Mouse (Mus musculus): ENCODE measurements around the gene Atp6v0e. TPM values are rescaled to one million over a fixed set of nuclear protein-coding genes. Genes with fewer than 3 reads are reported as not detected.

Atp6v0e gene
- polyA plus RNA-seq, 1 experiment from 2014 or later = 123 TPM

GRCm38 (mm10) chr17:26634539-26634938 is 28.5 kb upstream of the Atp6v0e start:
- 88% methylated on average over 7 of the region's 7 CpGs for WGBS
- no peaks in the 10 kb centered on the region for H3K4me1 ChIP-seq (replicated peaks; ENCODE audit: control insufficient read depth, insufficient read depth, low read length)
- H3K4me2 ChIP-seq (replicated peaks; ENCODE audit: low read depth, low read length) = no peak overlapping the region
- no peaks in the 10 kb centered on the region for H3K9me3 ChIP-seq (ENCODE audit: control insufficient read depth, low read length)
- H3K27ac ChIP-seq (ENCODE audit: low read depth, low read length) = no peak overlapping the region
- no peak overlapping the region for H3K9ac ChIP-seq (ENCODE audit: low read depth, low read length)
- DNase-seq (ENCODE audit: low spot score) (no peak), ATAC-seq (ENCODE audit: low FRiP score) (no peak)
- H3K36me3 ChIP-seq (ENCODE audit: control insufficient read depth, insufficient read depth, low read length) = 0 out of 2 replicates have a peak, but pooled peaks cover 4% of the 10 kb centered on the region
- no peak overlapping the region for H3K4me3 ChIP-seq (ENCODE audit: low read depth, low read length)
- H3K27me3 ChIP-seq (ENCODE audit: control insufficient read depth, insufficient read depth, low read length) = no peaks in the 10 kb centered on the region

- WGBS = 89% methylated on average over 7 of the region's 7 CpGs
- Histone ChIP-seq H3K4me1 (replicated peaks; ENCODE audit: control insufficient read depth, insufficient read depth, low read length) (no peaks in the 10 kb centered on the region), H3K27ac (ENCODE audit: low read depth, low read length) (no peak overlapping the region), H3K9me3 (ENCODE audit: control insufficient read depth, low read length) (no peaks in the 10 kb centered on the region), H3K9ac (ENCODE audit: low read depth, low read length) (no peak overlapping the region), H3K27me3 (ENCODE audit: control insufficient read depth, insufficient read depth, low read length) (no peaks in the 10 kb centered on the region), H3K36me3 (ENCODE audit: control insufficient read depth, insufficient read depth, low read length) (no peaks in the 10 kb centered on the region), H3K4me3 (ENCODE audit: low read depth, low read length) (no peak overlapping the region), H3K4me2 (replicated peaks; ENCODE audit: low read depth, low read length) (no peak overlapping the region)
- no peak for DNase-seq (ENCODE audit: low spot score)
- ATAC-seq (ENCODE audit: low FRiP score) = no peak
These were observed 27.1 kb upstream of the Atp6v0e start for GRCm38 (mm10) chr17:26635951-26636350.

- WGBS = 68% methylated on average over 4 of the region's 4 CpGs
- Histone ChIP-seq H3K36me3 (ENCODE audit: control insufficient read depth, insufficient read depth, low read length) (peaks cover 8% of the 10 kb centered on the region), H3K4me2 (replicated peaks; ENCODE audit: low read depth, low read length) (no peak overlapping the region), H3K4me3 (ENCODE audit: low read depth, low read length) (no peak overlapping the region), H3K9ac (ENCODE audit: low read depth, low read length) (no peak overlapping the region), H3K27me3 (ENCODE audit: control insufficient read depth, insufficient read depth, low read length) (no peaks in the 10 kb centered on the region), H3K4me1 (replicated peaks; ENCODE audit: control insufficient read depth, insufficient read depth, low read length) (no peaks in the 10 kb centered on the region), H3K9me3 (ENCODE audit: control insufficient read depth, low read length) (no peaks in the 10 kb centered on the region), H3K27ac (ENCODE audit: low read depth, low read length) (no peak overlapping the region)
- ATAC-seq (ENCODE audit: low FRiP score) (no peak), DNase-seq (ENCODE audit: low spot score) (no peak)
These were observed 25.2 kb upstream of the Atp6v0e start for GRCm38 (mm10) chr17:26637851-26638250.

- no peak overlapping the region for H3K27ac ChIP-seq (ENCODE audit: low read depth, low read length)
- 39% methylated on average over 7 of the region's 7 CpGs for WGBS
- ATAC-seq (ENCODE audit: low FRiP score) (no peak), DNase-seq (ENCODE audit: low spot score) (peak; percentile 81)
- no peaks in the 10 kb centered on the region for H3K27me3 ChIP-seq (ENCODE audit: control insufficient read depth, insufficient read depth, low read length)
- 0 out of 2 replicates have a peak overlapping the region, but pooled peaks have one; percentile 4 for H3K4me3 ChIP-seq (ENCODE audit: low read depth, low read length)
- H3K4me1 ChIP-seq (replicated peaks; ENCODE audit: control insufficient read depth, insufficient read depth, low read length) = no peaks in the 10 kb centered on the region
- no peak overlapping the region for H3K9ac ChIP-seq (ENCODE audit: low read depth, low read length)
- H3K9me3 ChIP-seq (ENCODE audit: control insufficient read depth, low read length) = no peaks in the 10 kb centered on the region
- peaks cover 11% of the 10 kb centered on the region for H3K36me3 ChIP-seq (ENCODE audit: control insufficient read depth, insufficient read depth, low read length)
- no peak overlapping the region for H3K4me2 ChIP-seq (replicated peaks; ENCODE audit: low read depth, low read length)
These were observed 24.4 kb upstream of the Atp6v0e start for GRCm38 (mm10) chr17:26638655-26639054.

- no peak for ATAC-seq (ENCODE audit: low FRiP score)
These were observed 23.2 kb upstream of the Atp6v0e start for GRCm38 (mm10) chr17:26639791-26640190.

GRCm38 (mm10) chr17:26640286-26640740 is 22.7 kb upstream of the Atp6v0e start:
- Histone ChIP-seq H3K4me1 (replicated peaks; ENCODE audit: control insufficient read depth, insufficient read depth, low read length) (0 out of 2 replicates have a peak, but pooled peaks cover 5% of the 10 kb centered on the region), H3K27me3 (ENCODE audit: control insufficient read depth, insufficient read depth, low read length) (no peaks in the 10 kb centered on the region), H3K27ac (ENCODE audit: low read depth, low read length) (no peak overlapping the region), H3K4me2 (replicated peaks; ENCODE audit: low read depth, low read length) (no peak overlapping the region), H3K9me3 (ENCODE audit: control insufficient read depth, low read length) (no peaks in the 10 kb centered on the region), H3K36me3 (ENCODE audit: control insufficient read depth, insufficient read depth, low read length) (peaks cover 14% of the 10 kb centered on the region), H3K4me3 (ENCODE audit: low read depth, low read length) (no peak overlapping the region), H3K9ac (ENCODE audit: low read depth, low read length) (no peak overlapping the region)
- DNase-seq (ENCODE audit: low spot score) = no peak
- WGBS = 90% methylated on average over 3 of the region's 3 CpGs
- ATAC-seq (ENCODE audit: low FRiP score) = no peak

More at GRCm38 (mm10) chr17:26639791-26640190, 23.2 kb upstream of the Atp6v0e start:
- Histone ChIP-seq H3K9me3 (ENCODE audit: control insufficient read depth, low read length) (no peaks in the 10 kb centered on the region), H3K4me2 (replicated peaks; ENCODE audit: low read depth, low read length) (no peak overlapping the region), H3K4me3 (ENCODE audit: low read depth, low read length) (no peak overlapping the region), H3K4me1 (replicated peaks; ENCODE audit: control insufficient read depth, insufficient read depth, low read length) (0 out of 2 replicates have a peak, but pooled peaks cover 5% of the 10 kb centered on the region), H3K9ac (ENCODE audit: low read depth, low read length) (no peak overlapping the region), H3K27me3 (ENCODE audit: control insufficient read depth, insufficient read depth, low read length) (no peaks in the 10 kb centered on the region), H3K36me3 (ENCODE audit: control insufficient read depth, insufficient read depth, low read length) (peaks cover 14% of the 10 kb centered on the region), H3K27ac (ENCODE audit: low read depth, low read length) (no peak overlapping the region)
- DNase-seq (ENCODE audit: low spot score) = no peak
- WGBS = 81% methylated on average over 2 of the region's 2 CpGs

- Histone ChIP-seq H3K4me2 (replicated peaks; ENCODE audit: low read depth, low read length) (no peak overlapping the region), H3K27ac (ENCODE audit: low read depth, low read length) (0 out of 2 replicates have a peak overlapping the region, but pooled peaks have one; percentile 20), H3K9me3 (ENCODE audit: control insufficient read depth, low read length) (no peaks in the 10 kb centered on the region), H3K4me3 (ENCODE audit: low read depth, low read length) (no peak overlapping the region), H3K9ac (ENCODE audit: low read depth, low read length) (no peak overlapping the region), H3K4me1 (replicated peaks; ENCODE audit: control insufficient read depth, insufficient read depth, low read length) (0 out of 2 replicates have a peak, but pooled peaks cover 5% of the 10 kb centered on the region), H3K27me3 (ENCODE audit: control insufficient read depth, insufficient read depth, low read length) (no peaks in the 10 kb centered on the region), H3K36me3 (ENCODE audit: control insufficient read depth, insufficient read depth, low read length) (peaks cover 14% of the 10 kb centered on the region)
- ATAC-seq (ENCODE audit: low FRiP score) (no peak), DNase-seq (ENCODE audit: low spot score) (no peak)
- WGBS = 96% methylated on average over 8 of the region's 8 CpGs
These were observed 19.6 kb upstream of the Atp6v0e start for GRCm38 (mm10) chr17:26643456-26643855.

- Histone ChIP-seq H3K4me1 (replicated peaks; ENCODE audit: control insufficient read depth, insufficient read depth, low read length) (0 out of 2 replicates have a peak, but pooled peaks cover 5% of the 10 kb centered on the region), H3K4me2 (replicated peaks; ENCODE audit: low read depth, low read length) (no peak overlapping the region), H3K27me3 (ENCODE audit: control insufficient read depth, insufficient read depth, low read length) (no peaks in the 10 kb centered on the region), H3K36me3 (ENCODE audit: control insufficient read depth, insufficient read depth, low read length) (peaks cover 14% of the 10 kb centered on the region), H3K9ac (ENCODE audit: low read depth, low read length) (no peak overlapping the region), H3K27ac (ENCODE audit: low read depth, low read length) (peak overlapping the region; percentile 71), H3K4me3 (ENCODE audit: low read depth, low read length) (no peak overlapping the region), H3K9me3 (ENCODE audit: control insufficient read depth, low read length) (no peaks in the 10 kb centered on the region)
- 94% methylated on average over 2 of the region's 2 CpGs for WGBS
- ATAC-seq (ENCODE audit: low FRiP score) (no peak), DNase-seq (ENCODE audit: low spot score) (no peak)
These were observed 19.0 kb upstream of the Atp6v0e start for GRCm38 (mm10) chr17:26643993-26644392.

Data from hindbrain, embryonic 11.5 days (tissue).